Mouse (Mus musculus): ENCODE data around the gene Dio1.

DNA sequence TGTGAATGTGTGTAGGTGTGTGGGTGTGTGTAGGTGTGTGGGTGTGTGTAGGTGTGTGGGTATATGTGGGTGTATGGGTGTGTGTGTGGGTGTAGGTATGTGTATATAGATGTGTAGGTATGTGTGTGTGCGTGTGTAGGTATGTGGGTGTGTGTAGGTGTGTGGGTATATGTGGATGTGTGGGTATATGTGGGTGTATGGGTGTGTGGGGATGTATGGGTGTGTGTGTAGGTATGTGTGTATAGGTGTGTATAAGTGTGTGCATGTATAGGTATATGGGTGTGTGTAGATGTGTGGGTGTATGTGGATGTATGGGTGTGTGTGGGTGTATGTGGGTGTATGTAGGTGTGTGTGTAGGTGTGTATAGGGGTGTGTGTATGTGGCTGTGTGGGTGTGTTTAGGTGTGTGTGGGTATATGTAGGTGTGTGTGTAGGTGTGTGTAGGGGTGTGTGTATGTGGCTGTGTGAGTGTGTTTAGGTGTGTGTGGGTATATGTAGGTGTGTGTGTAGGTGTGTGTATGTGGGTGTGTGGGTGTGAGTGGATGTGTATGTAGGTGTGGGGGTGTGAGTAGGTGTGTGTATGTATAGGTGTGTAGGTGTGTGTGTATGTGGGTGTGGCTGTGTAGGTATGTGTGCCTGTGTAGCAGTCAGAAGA is 5.9 kb downstream of the Dio1 start:
- TF ChIP-seq CTCF (IDR thresholded peaks at IDR 0.05; ENCODE audit: low read depth, low read length) (no peak), POLR2AphosphoS5 (IDR thresholded peaks at IDR 0.05; ENCODE audit: insufficient replicate concordance, low read depth, low read length) (no peak), TAL1 (conservative IDR thresholded peaks at IDR 0.05; ENCODE audit: low read depth, low read length) (no peak), GATA1 (IDR thresholded peaks at IDR 0.05; ENCODE audit: borderline replicate concordance, low read length) (no peak), GATA2 (IDR thresholded peaks at IDR 0.05; ENCODE audit: borderline replicate concordance, low read depth, low read length) (no peak)

All from G1E (cell line).